Mouse (Mus musculus) thymus, adult 2 months (tissue): ENCODE measurements around the gene Slc12a4.

Experiments
- CTCF ChIP-seq: fragments of 200-500 bp; IDR thresholded peaks from 2 replicates; pipeline ENCODE4 v1.5.1; 2012; ENCODE audit warnings: mild to moderate bottlenecking, control low read depth, low read length, moderate library complexity, borderline replicate concordance; ENCODE audit not compliant: control insufficient read depth, poor library complexity, insufficient read depth; ENCODE audit errors: extremely low read depth
- POLR2A ChIP-seq: fragments of 200-500 bp; IDR thresholded peaks from 2 replicates; pipeline ENCODE4 v1.6.1; 2012; ENCODE audit warnings: mild to moderate bottlenecking, low read length, control low read depth, moderate library complexity; ENCODE audit not compliant: control insufficient read depth, poor library complexity, insufficient read depth; ENCODE audit errors: extremely low read depth

GRCm38 (mm10) chr8:105993226-105993625 is 27.3 kb upstream of the Slc12a4 start:
- TF ChIP-seq CTCF (no peak), POLR2A (no peak)
